Mouse (Mus musculus) heart, postnatal 0 days (tissue): ENCODE results near the gene Dynll1.

ENCODE experiments used
- CTCF ChIP-seq: IDR thresholded peaks from 2 replicates; pipeline ENCODE4 v1.5.1; 2016; ENCODE audit warnings: antibody characterized with exemption, control low read depth, low read depth
- EP300 ChIP-seq: IDR thresholded peaks from 2 replicates; pipeline ENCODE4 v1.6.1; 2016; ENCODE audit warnings: antibody characterized with exemption, low read depth

DNA sequence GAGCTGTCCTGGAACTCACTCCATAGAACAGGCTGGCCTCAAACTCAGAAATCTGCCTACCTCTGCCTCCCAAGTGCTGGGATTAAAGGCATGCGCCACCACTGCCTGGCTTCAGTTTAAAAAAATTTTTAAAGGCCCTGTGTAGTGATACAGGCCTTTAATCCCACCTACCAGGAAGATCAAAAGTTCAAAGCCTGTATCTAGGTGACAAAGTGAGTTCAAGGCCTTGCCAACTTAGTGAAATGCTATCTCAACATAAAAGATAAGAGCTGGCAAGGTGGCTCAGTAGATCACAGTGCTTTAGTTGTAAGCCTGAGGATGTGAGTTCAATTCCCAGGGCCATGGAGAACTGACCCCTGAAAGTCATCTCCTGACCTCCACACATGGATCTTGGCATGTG is 22.7 kb downstream of the Dynll1 start:
- TF ChIP-seq CTCF (no peak), EP300 (no peak)
